Mouse (Mus musculus) G1E (cell line): ENCODE data around the gene Ceacam1.
"Not testable (repeated sequence)": the region's sequence is repeated elsewhere in the genome, so short reads cannot be mapped to it uniquely, and the experiment has no call there.

Experiments used
- CTCF ChIP-seq: IDR thresholded peaks from 2 replicates; pipeline ENCODE4 v1.5.1; 2012; ENCODE audit warnings: low read depth, low read length, inconsistent platforms, mixed read lengths
- GATA1 ChIP-seq: IDR thresholded peaks from 2 replicates; pipeline ENCODE4 v1.6.1; 2012; ENCODE audit warnings: borderline replicate concordance, low read length, inconsistent platforms, mixed read lengths
- POLR2AphosphoS5 ChIP-seq: IDR thresholded peaks from 2 replicates; pipeline ENCODE4 v1.6.1; 2012; ENCODE audit warnings: low read depth, low read length, inconsistent platforms; ENCODE audit not compliant: insufficient replicate concordance

GRCm38 (mm10) chr7:25477091-25477751 lies at the start of gene Ceacam1:
- TF ChIP-seq CTCF, POLR2AphosphoS5, GATA1: not testable (repeated sequence)
